Mouse (Mus musculus): ENCODE measurements around the gene Rab3gap2.

GRCm38 (mm10) chr1:185270403-185271097, 66.6 kb downstream of the Rab3gap2 start:
- TF ChIP-seq CTCF (IDR thresholded peaks at IDR 0.05; ENCODE audit: low read depth) (no peak), EP300 (optimal IDR thresholded peaks at IDR 0.05) (no peak)

All from stomach, postnatal 0 days (tissue).